Mouse (Mus musculus): ENCODE data around the gene Setd2. TPM values are rescaled to one million over a fixed set of nuclear protein-coding genes. Genes with fewer than 3 reads are reported as not detected.

Gene Setd2
- total RNA-seq, 1 experiment = 78.9 TPM

GRCm38 (mm10) chr9:110654726-110655650, 122.6 kb downstream of the Setd2 start:
- Histone ChIP-seq H3K4me1 (ENCODE audit: control insufficient read depth in 2 of 2, insufficient read depth in 2 of 2, low read length in 2 of 2, poor library complexity in 1 of 2) (peaks cover 3 to 21% of the 10 kb centered on the region in 2 experiments; a peak in 2 of 4 replicates), H3K4me3 (ENCODE audit: insufficient read depth in 1 of 2, low read depth in 1 of 2, low read length in 2 of 2, poor library complexity in 1 of 2, severe bottlenecking in 1 of 2) (peak overlapping the region in 1 of 2 experiments; percentile 77; a peak in 2 of 4 replicates), H3K9ac (ENCODE audit: insufficient read depth, low read depth, low read length, poor library complexity, severe bottlenecking) (no peak overlapping the region), H3K36me3 (ENCODE audit: control insufficient read depth, insufficient read depth, low read length, poor library complexity, severe bottlenecking) (0 out of 2 replicates have a peak, but pooled peaks cover 4% of the 10 kb centered on the region), H3K9me3 (ENCODE audit: control insufficient read depth, insufficient read depth, low read depth, low read length) (no peaks in the 10 kb centered on the region), H3K27ac (ENCODE audit: insufficient read depth, low read depth, low read length, poor library complexity, severe bottlenecking) (no peak overlapping the region)
- TF ChIP-seq HCFC1 (IDR thresholded peaks at IDR 0.05; ENCODE audit: borderline replicate concordance, insufficient read depth, low read length) (no peak), CHD2 (IDR thresholded peaks at IDR 0.05; ENCODE audit: low read depth, low read length) (no peak), ZC3H11A (IDR thresholded peaks at IDR 0.05; ENCODE audit: borderline replicate concordance, low read depth, low read length) (no peak), MAFK (IDR thresholded peaks at IDR 0.05; ENCODE audit: insufficient read depth, low read depth, low read length) (no peak), ZNF384 (IDR thresholded peaks at IDR 0.05; ENCODE audit: low read depth, low read length) (no peak)
- no peak for DNase-seq (ENCODE audit: low read depth, low spot score)
- in situ Hi-C loops (cut with MboI; ENCODE audit: low sequenced_read_pairs in 2 of 2, unreplicated experiment in 2 of 2) = no loop called here

DNA sequence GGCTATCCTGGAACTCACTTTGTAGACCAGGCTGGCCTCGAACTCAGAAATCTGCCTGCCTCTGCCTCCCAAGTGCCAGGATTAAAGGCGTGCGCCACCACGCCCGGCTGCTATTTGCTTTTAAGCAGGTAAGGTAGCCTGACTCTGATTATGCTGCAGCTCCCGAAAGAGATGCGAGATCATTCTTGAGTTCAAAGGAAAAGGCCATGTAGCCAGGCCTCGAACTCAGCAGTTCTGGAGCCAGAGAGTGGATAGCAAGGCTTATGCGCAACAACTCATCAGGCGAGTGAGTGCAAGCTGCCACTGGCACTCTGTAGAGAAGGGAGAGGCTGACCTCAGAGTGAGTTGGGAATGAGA, 123.2 kb downstream of the Setd2 start:
- Histone ChIP-seq H3K4me1 (ENCODE audit: control insufficient read depth in 2 of 2, insufficient read depth in 2 of 2, low read length in 2 of 2, poor library complexity in 1 of 2) (peaks cover 6 to 24% of the 10 kb centered on the region in 2 experiments; a peak in 2 of 4 replicates), H3K36me3 (ENCODE audit: control insufficient read depth, insufficient read depth, low read length, poor library complexity, severe bottlenecking) (0 out of 2 replicates have a peak, but pooled peaks cover 4% of the 10 kb centered on the region), H3K9ac (ENCODE audit: insufficient read depth, low read depth, low read length, poor library complexity, severe bottlenecking) (peak overlapping the region; percentile 51), H3K9me3 (ENCODE audit: control insufficient read depth, insufficient read depth, low read depth, low read length) (no peaks in the 10 kb centered on the region), H3K27ac (ENCODE audit: insufficient read depth, low read depth, low read length, poor library complexity, severe bottlenecking) (peak overlapping the region; percentile 7; the same call in 1 of the 2 replicates), H3K4me3 (ENCODE audit: insufficient read depth in 1 of 2, low read depth in 1 of 2, low read length in 2 of 2, poor library complexity in 1 of 2, severe bottlenecking in 1 of 2) (peak overlapping the region; percentile 62 to 76)
- DNase-seq (ENCODE audit: low read depth, low spot score) = no peak
- TF ChIP-seq HCFC1 (IDR thresholded peaks at IDR 0.05; ENCODE audit: borderline replicate concordance, insufficient read depth, low read length) (no peak), MAFK (IDR thresholded peaks at IDR 0.05; ENCODE audit: insufficient read depth, low read depth, low read length) (no peak), CHD2 (IDR thresholded peaks at IDR 0.05; ENCODE audit: low read depth, low read length) (no peak)
- in situ Hi-C loops (cut with MboI; ENCODE audit: low sequenced_read_pairs in 2 of 2, unreplicated experiment in 2 of 2) = no loop called here

DNA sequence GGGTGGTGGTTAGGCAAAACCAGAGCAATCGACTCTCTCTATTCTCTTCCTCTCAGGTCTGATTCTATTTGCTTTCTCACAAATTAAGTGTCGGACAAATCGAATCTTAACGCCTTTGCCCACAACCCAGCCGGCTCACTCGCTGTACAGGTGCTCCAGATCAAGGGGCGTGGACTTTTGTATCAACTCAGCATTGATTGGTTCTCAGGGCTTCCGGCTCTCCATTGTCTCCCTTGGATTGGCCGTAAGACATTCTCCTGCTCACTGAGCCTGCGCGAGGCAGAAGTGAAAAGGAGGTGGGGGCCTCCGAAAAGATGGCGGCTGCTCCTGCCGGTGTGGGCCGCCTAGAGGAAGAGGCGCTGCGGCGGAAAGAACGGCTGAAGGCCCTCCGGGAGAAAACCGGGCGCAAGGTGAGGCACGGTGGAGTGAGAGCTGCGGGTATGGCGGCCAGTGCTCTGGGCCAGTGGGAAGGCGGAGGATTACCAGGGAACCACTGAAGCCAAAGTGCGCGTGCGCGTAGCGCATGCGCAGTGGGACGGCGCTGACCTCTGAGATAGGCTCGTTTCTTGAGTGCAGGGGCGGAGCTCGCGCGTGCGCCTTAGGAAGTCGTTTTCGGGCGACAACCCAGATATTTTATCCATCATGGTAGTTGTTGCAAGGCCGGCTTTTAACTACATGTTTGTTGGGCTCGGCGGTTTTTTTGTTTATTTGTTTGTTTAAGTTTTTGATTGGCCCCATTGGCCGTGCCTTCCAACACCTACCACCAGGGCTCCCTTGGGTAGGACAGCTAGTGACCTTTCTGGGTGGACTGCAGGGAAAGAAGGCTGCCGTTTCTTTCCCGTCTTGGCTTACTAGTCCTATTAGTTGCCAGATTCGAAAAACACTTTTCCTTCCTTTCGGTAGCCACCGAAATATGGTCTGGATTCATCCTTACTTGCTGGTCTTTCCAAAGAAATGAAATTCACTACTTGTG, 124.1 kb downstream of the Setd2 start, which contains the start of gene Ccdc12:
Ccdc12 (plus strand) TSS at position 255 of the 973 bp plus-strand sequence.
- Histone ChIP-seq H3K9me3 (ENCODE audit: control insufficient read depth, insufficient read depth, low read depth, low read length) (no peaks in the 10 kb centered on the region), H3K36me3 (ENCODE audit: control insufficient read depth, insufficient read depth, low read length, poor library complexity, severe bottlenecking) (0 out of 2 replicates have a peak, but pooled peaks cover 4% of the 10 kb centered on the region), H3K9ac (ENCODE audit: insufficient read depth, low read depth, low read length, poor library complexity, severe bottlenecking) (peak within 1 kb of the TSS; percentile 99), H3K4me1 (ENCODE audit: control insufficient read depth in 2 of 2, insufficient read depth in 2 of 2, low read length in 2 of 2, poor library complexity in 1 of 2) (peaks cover 6 to 31% of the 10 kb centered on the region in 2 experiments; a peak in 2 of 4 replicates), H3K4me3 (ENCODE audit: insufficient read depth in 1 of 2, low read depth in 1 of 2, low read length in 2 of 2, poor library complexity in 1 of 2, severe bottlenecking in 1 of 2) (peak within 1 kb of the TSS; percentile 76 to 86), H3K27ac (ENCODE audit: insufficient read depth, low read depth, low read length, poor library complexity, severe bottlenecking) (peak within 1 kb of the TSS; percentile 91)
- no peak for TF ChIP-seq MAFK (IDR thresholded peaks at IDR 0.05; ENCODE audit: insufficient read depth, low read depth, low read length)
- no peak for TF ChIP-seq ZC3H11A (IDR thresholded peaks at IDR 0.05; ENCODE audit: borderline replicate concordance, low read depth, low read length)
- peak; percentile 44; the same call in 1 of the 2 replicates for TF ChIP-seq CHD2 (IDR thresholded peaks at IDR 0.05; ENCODE audit: low read depth, low read length)
- TF ChIP-seq HCFC1 (IDR thresholded peaks at IDR 0.05; ENCODE audit: borderline replicate concordance, insufficient read depth, low read length) = peak; percentile 77
- in situ Hi-C loops (cut with MboI; ENCODE audit: low sequenced_read_pairs in 2 of 2, unreplicated experiment in 2 of 2) = no loop called here
- DNase-seq (ENCODE audit: low read depth, low spot score) = peak; percentile 94

- in situ Hi-C loops (cut with MboI; ENCODE audit: low sequenced_read_pairs in 2 of 2, unreplicated experiment in 2 of 2) = no loop called here
- Histone ChIP-seq H3K27ac (ENCODE audit: insufficient read depth, low read depth, low read length, poor library complexity, severe bottlenecking) (no peak overlapping the region), H3K9ac (ENCODE audit: insufficient read depth, low read depth, low read length, poor library complexity, severe bottlenecking) (0 out of 2 replicates have a peak overlapping the region, but pooled peaks have one; percentile 26), H3K9me3 (ENCODE audit: control insufficient read depth, insufficient read depth, low read depth, low read length) (no peaks in the 10 kb centered on the region), H3K4me1 (ENCODE audit: control insufficient read depth in 2 of 2, insufficient read depth in 2 of 2, low read length in 2 of 2, poor library complexity in 1 of 2) (peaks cover 4 to 33% of the 10 kb centered on the region in 2 experiments; a peak in 2 of 4 replicates), H3K4me3 (ENCODE audit: insufficient read depth in 1 of 2, low read depth in 1 of 2, low read length in 2 of 2, poor library complexity in 1 of 2, severe bottlenecking in 1 of 2) (peak overlapping the region; percentile 76 to 86; a peak in 3 of 4 replicates), H3K36me3 (ENCODE audit: control insufficient read depth, insufficient read depth, low read length, poor library complexity, severe bottlenecking) (0 out of 2 replicates have a peak, but pooled peaks cover 4% of the 10 kb centered on the region)
- DNase-seq (ENCODE audit: low read depth, low spot score) = no peak
- 0 out of 2 replicates have a peak, but pooled peaks have one; percentile 18 for TF ChIP-seq ZNF384 (IDR thresholded peaks at IDR 0.05; ENCODE audit: low read depth, low read length)
- no peak for TF ChIP-seq HCFC1 (IDR thresholded peaks at IDR 0.05; ENCODE audit: borderline replicate concordance, insufficient read depth, low read length)
Observed at GRCm38 (mm10) chr9:110657474-110658078, 125.2 kb downstream of the Setd2 start.
